Mouse (Mus musculus) kidney, postnatal 0 days (tissue): ENCODE results near the gene Nap1l1. TPM values are rescaled to one million over a fixed set of nuclear protein-coding genes. Genes with fewer than 3 reads are reported as not detected.
A peak's percentile ranks its signal among the peaks of the same experiment; 100 is the strongest.

ENCODE experiments used
- ATAC-seq: fragments of 200-750 bp; cut with Nextera tagmentation; replicated peaks from 2 replicates; pipeline ENCODE4 v1.8.0; 2017; ENCODE audit warnings: low read depth, moderate number of reproducible peaks, moderate TSS enrichment, moderate library complexity; ENCODE audit not compliant: low FRiP score
- DNase-seq: peaks from one replicate; pipeline ENCODE4 v3.0.0-alpha.2; 2016; ENCODE audit warnings: low spot score
- H3K27ac ChIP-seq: fragments of 300-500 bp; sonication (generic); 2 replicates; pipeline ENCODE4 v1.5.1; 2014; ENCODE audit warnings: mild to moderate bottlenecking
- H3K27me3 ChIP-seq: fragments of 300-500 bp; sonication (generic); 2 replicates; pipeline ENCODE4 v1.6.1; 2014; ENCODE audit warnings: low read length, mixed read lengths; ENCODE audit not compliant: insufficient read depth
- H3K36me3 ChIP-seq: fragments of 300-500 bp; sonication (generic); 2 replicates; pipeline ENCODE4 v1.6.1; 2014; ENCODE audit warnings: low read length, mixed read lengths; ENCODE audit not compliant: insufficient read depth
- H3K4me1 ChIP-seq: fragments of 300-500 bp; sonication (generic); replicated peaks from 2 replicates; pipeline ENCODE4 v1.6.1; 2014; ENCODE audit warnings: antibody characterized with exemption, low read length, mixed read lengths; ENCODE audit not compliant: insufficient read depth
- H3K4me2 ChIP-seq: fragments of 300-500 bp; sonication (generic); 2 replicates; pipeline ENCODE4 v1.6.1; 2014; ENCODE audit warnings: mild to moderate bottlenecking, low read length, moderate library complexity, mixed read lengths
- H3K4me3 ChIP-seq: fragments of 300-500 bp; sonication (generic); replicated peaks from 2 replicates; pipeline ENCODE4 v1.5.1; 2014; ENCODE audit warnings: low read depth, low read length
- H3K9ac ChIP-seq: fragments of 300-500 bp; sonication (generic); 2 replicates; pipeline ENCODE4 v1.6.1; 2014; ENCODE audit warnings: low read depth, low read length
- H3K9me3 ChIP-seq: fragments of 300-500 bp; sonication (generic); replicated peaks from 2 replicates; pipeline ENCODE4 v1.6.1; 2016; ENCODE audit warnings: low read length, inconsistent platforms, mixed read lengths
- CTCF ChIP-seq: IDR thresholded peaks from 2 replicates; pipeline ENCODE4 v1.5.1; 2016; ENCODE audit warnings: antibody characterized with exemption, low read depth, mild to moderate bottlenecking, moderate library complexity
- WGBS: fragments of 180-500 bp; shearing (Covaris S2); extraction: QIAGEN DNeasy Blood & Tissue Kit; methylation state at CpG from one replicate; pipeline ENCODE4 v1.1.7; 2014; 5-methylcytosine and 5-hydroxymethylcytosine counted together
- polyA plus RNA-seq: library from polyadenylated mRNA; unstranded; fragments of >200 nt; fragmentation: Nextera tagmentation; extraction: Ambion mirVana; gene quantifications from 2 replicates; pipeline ENCODE4 v1.2.1, GENCODE M21; 2015

Nap1l1 gene
- polyA plus RNA-seq, 1 experiment from 2014 or later = 171 TPM

DNA sequence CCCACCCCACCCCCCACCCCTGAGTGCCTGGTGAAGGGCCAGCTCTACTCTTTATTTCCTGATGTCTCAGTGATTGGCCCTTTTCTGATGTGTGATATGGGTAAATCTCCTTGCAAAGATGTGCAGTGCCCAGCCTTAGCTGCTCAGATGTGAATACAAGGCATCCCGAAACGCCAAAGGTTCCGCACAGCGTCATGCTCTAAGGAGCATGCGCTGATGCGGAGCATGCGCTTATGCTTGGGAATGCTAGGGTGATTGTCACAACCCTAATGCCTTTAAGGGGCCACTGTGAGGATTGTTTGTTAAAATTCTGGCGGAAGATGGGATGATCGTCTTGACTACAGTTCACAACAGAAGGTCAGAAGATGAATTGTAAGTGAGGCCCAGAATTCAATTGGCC, 67.7 kb downstream of the Nap1l1 start:
- Histone ChIP-seq H3K4me1 (peaks cover 17% of the 10 kb centered on the region), H3K4me3 (no peak overlapping the region), H3K9ac (no peak overlapping the region)

DNA sequence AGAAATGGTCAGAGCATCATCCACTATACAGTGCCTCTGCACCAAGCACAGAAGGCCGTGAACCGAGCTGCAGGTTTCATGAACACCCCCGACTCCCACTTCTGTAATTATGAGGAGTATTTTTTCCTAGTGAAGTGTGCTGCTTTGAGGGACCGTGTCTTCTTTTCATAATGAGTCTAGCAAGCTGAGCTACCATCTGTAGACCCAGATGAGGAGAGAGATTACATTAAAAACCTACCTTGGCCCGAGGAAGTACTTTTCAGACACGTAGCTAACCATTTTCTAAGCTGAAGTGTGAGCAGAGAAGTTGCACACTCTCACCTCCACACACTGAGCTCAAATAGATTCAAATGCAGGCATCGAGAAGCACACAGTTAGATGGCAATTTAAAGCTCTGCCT, 70.1 kb downstream of the Nap1l1 start:
- no peak overlapping the region for H3K27ac ChIP-seq

More for the DNA sequence above, 67.7 kb downstream of the Nap1l1 start:
- 54% methylated on average over 9 of the region's 9 CpGs for WGBS
- DNase-seq = no peak
- Histone ChIP-seq H3K27me3 (no peaks in the 10 kb centered on the region), H3K4me2 (no peak overlapping the region), H3K9me3 (no peaks in the 10 kb centered on the region), H3K36me3 (no peaks in the 10 kb centered on the region), H3K27ac (no peak overlapping the region)
- no peak for ATAC-seq
- TF ChIP-seq CTCF = no peak

GRCm38 (mm10) chr10:111543781-111544260, 70.8 kb downstream of the Nap1l1 start:
- Histone ChIP-seq H3K4me2 (no peak overlapping the region), H3K27me3 (no peaks in the 10 kb centered on the region), H3K9me3 (no peaks in the 10 kb centered on the region), H3K4me1 (peaks cover 17% of the 10 kb centered on the region), H3K4me3 (no peak overlapping the region), H3K36me3 (no peaks in the 10 kb centered on the region), H3K9ac (no peak overlapping the region), H3K27ac (0 out of 2 replicates have a peak overlapping the region, but pooled peaks have one; percentile 8)
- TF ChIP-seq CTCF = no peak
- ATAC-seq (peak; percentile 84), DNase-seq (peak; percentile 68)
- 19% methylated on average over 7 of the region's 7 CpGs for WGBS

More for the DNA sequence above, 70.1 kb downstream of the Nap1l1 start:
- Histone ChIP-seq H3K4me3 (no peak overlapping the region), H3K9me3 (no peaks in the 10 kb centered on the region), H3K4me1 (peaks cover 17% of the 10 kb centered on the region), H3K4me2 (no peak overlapping the region), H3K27me3 (no peaks in the 10 kb centered on the region), H3K9ac (no peak overlapping the region), H3K36me3 (no peaks in the 10 kb centered on the region)
- WGBS = 72% methylated on average over 7 of the region's 7 CpGs
- DNase-seq = no peak
- ATAC-seq = no peak
- TF ChIP-seq CTCF = no peak

DNA sequence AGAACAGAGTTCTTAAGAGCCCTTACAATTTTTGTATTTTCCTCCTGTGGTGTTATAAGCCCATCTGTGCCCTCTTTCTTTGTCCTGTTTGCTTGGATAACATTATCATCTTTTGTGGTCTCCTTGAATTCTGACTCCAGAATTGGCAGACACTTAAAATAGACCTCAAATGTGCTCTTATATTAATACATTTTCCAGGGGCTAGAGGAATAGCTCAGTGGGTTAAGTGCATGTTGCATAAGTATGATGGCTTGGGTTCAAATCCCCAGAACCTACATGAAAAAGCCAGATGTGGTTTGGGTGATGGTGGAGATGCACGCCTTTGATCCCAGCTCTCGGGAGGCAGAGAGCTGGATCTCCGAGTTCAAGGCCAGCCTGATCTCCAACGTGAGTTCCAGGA, 71.3 kb downstream of the Nap1l1 start:
- H3K27ac ChIP-seq = no peak overlapping the region
- 77% methylated on average over 4 of the region's 4 CpGs for WGBS
- no peaks in the 10 kb centered on the region for H3K36me3 ChIP-seq
- no peak for DNase-seq
- H3K4me1 ChIP-seq = peaks cover 14% of the 10 kb centered on the region
- no peaks in the 10 kb centered on the region for H3K27me3 ChIP-seq
- TF ChIP-seq CTCF = no peak
- H3K4me2 ChIP-seq = no peak overlapping the region
- no peak overlapping the region for H3K9ac ChIP-seq
- H3K9me3 ChIP-seq = no peaks in the 10 kb centered on the region
- no peak overlapping the region for H3K4me3 ChIP-seq
- no peak for ATAC-seq

DNA sequence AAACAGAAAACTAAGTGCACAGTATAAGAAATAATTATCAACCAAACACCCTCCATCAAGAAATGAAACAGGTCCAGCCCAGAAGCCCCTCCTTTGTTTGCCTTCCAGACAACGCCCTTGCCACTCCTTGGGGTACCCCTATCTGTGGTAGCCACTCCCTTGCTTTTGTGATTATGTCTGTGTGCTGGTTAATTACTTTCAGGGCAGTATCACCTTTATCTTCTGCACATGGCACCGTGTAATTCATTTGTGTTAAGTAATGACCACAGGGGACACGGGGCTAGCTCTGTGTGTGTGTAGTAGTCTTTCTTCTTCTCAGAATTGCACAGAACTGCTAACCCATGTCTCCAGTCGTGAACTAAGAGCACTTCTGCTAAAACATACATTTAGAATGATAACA, 72.6 kb downstream of the Nap1l1 start:
- no peak overlapping the region for H3K4me2 ChIP-seq
- no peaks in the 10 kb centered on the region for H3K9me3 ChIP-seq
- peaks cover 4% of the 10 kb centered on the region; the same call in 1 of the 2 replicates for H3K4me1 ChIP-seq
- H3K27me3 ChIP-seq = no peaks in the 10 kb centered on the region
- no peak overlapping the region for H3K9ac ChIP-seq
- no peak overlapping the region for H3K4me3 ChIP-seq
- no peak overlapping the region for H3K27ac ChIP-seq
- no peak for DNase-seq
- TF ChIP-seq CTCF = no peak
- no peaks in the 10 kb centered on the region for H3K36me3 ChIP-seq
- ATAC-seq = no peak
- 79% methylated on average over 4 of the region's 4 CpGs for WGBS

Other genes with a start within 250 kb of the Nap1l1 start
- gene Bbs10, start 174.5 kb upstream of the Nap1l1 start, polyA plus RNA-seq = 5.7 and 6.2 TPM in 2 replicates
- gene Phlda1, start 33.1 kb downstream of the Nap1l1 start, polyA plus RNA-seq = 25.3 and 29.5 TPM in 2 replicates